Mouse (Mus musculus): Measurements from ENCODE around the gene Arhgap31. TPM values are rescaled to one million over a fixed set of nuclear protein-coding genes. Genes with fewer than 3 reads are reported as not detected.

Gene Arhgap31
- polyA plus RNA-seq, 1 experiment from 2014 or later = 19.9 TPM

- H3K36me3 ChIP-seq = peaks cover 49% of the 10 kb centered on the region
- H3K9me3 ChIP-seq = no peaks in the 10 kb centered on the region
- no peak overlapping the region for H3K27ac ChIP-seq
- ATAC-seq (ENCODE audit: borderline replicate concordance, extremely low read depth, low FRiP score, low TSS enrichment) = no peak
- 81% methylated on average over 12 of the region's 12 CpGs for WGBS
- H3K9ac ChIP-seq = no peak overlapping the region
- H3K27me3 ChIP-seq = no peaks in the 10 kb centered on the region
- no peak overlapping the region for H3K4me2 ChIP-seq
- no peaks in the 10 kb centered on the region for H3K4me1 ChIP-seq
- no peak overlapping the region for H3K4me3 ChIP-seq
These were observed 120.9 kb downstream of the Arhgap31 start for GRCm38 (mm10) chr16:38592026-38592678.

- Histone ChIP-seq H3K4me2 (no peak overlapping the region), H3K4me3 (no peak overlapping the region), H3K27ac (no peak overlapping the region), H3K9me3 (no peaks in the 10 kb centered on the region), H3K9ac (no peak overlapping the region), H3K4me1 (no peaks in the 10 kb centered on the region), H3K36me3 (peaks cover 55% of the 10 kb centered on the region), H3K27me3 (no peaks in the 10 kb centered on the region)
- WGBS = 61% methylated on average over 3 of the region's 3 CpGs
- no peak for ATAC-seq (ENCODE audit: borderline replicate concordance, extremely low read depth, low FRiP score, low TSS enrichment)
These were observed 121.6 kb downstream of the Arhgap31 start for GRCm38 (mm10) chr16:38591506-38591905.

- H3K27ac ChIP-seq = no peak overlapping the region
- H3K4me3 ChIP-seq = no peak overlapping the region
- H3K4me2 ChIP-seq = no peak overlapping the region
- no peaks in the 10 kb centered on the region for H3K4me1 ChIP-seq
- H3K27me3 ChIP-seq = no peaks in the 10 kb centered on the region
- peaks cover 84% of the 10 kb centered on the region for H3K36me3 ChIP-seq
- WGBS = 91% methylated on average over 4 of the region's 4 CpGs
- H3K9ac ChIP-seq = no peak overlapping the region
- ATAC-seq (ENCODE audit: borderline replicate concordance, extremely low read depth, low FRiP score, low TSS enrichment) = no peak
- H3K9me3 ChIP-seq = no peaks in the 10 kb centered on the region
These were observed 125.5 kb downstream of the Arhgap31 start for GRCm38 (mm10) chr16:38587572-38587971.

- Histone ChIP-seq H3K27me3 (no peaks in the 10 kb centered on the region), H3K27ac (no peak overlapping the region), H3K4me3 (no peak overlapping the region), H3K4me1 (no peaks in the 10 kb centered on the region), H3K4me2 (no peak overlapping the region), H3K9me3 (no peaks in the 10 kb centered on the region), H3K9ac (no peak overlapping the region), H3K36me3 (peaks cover 83% of the 10 kb centered on the region)
- WGBS = 85% methylated on average over 5 of the region's 5 CpGs
- no peak for ATAC-seq (ENCODE audit: borderline replicate concordance, extremely low read depth, low FRiP score, low TSS enrichment)
These were observed 125.9 kb downstream of the Arhgap31 start for GRCm38 (mm10) chr16:38587163-38587562.

- no peak overlapping the region for H3K4me3 ChIP-seq
- H3K9ac ChIP-seq = no peak overlapping the region
- H3K4me1 ChIP-seq = no peaks in the 10 kb centered on the region
- no peaks in the 10 kb centered on the region for H3K27me3 ChIP-seq
- no peak overlapping the region for H3K4me2 ChIP-seq
- 88% methylated on average over 5 of the region's 5 CpGs for WGBS
- H3K36me3 ChIP-seq = peaks cover 81% of the 10 kb centered on the region
- no peaks in the 10 kb centered on the region for H3K9me3 ChIP-seq
- H3K27ac ChIP-seq = no peak overlapping the region
- ATAC-seq (ENCODE audit: borderline replicate concordance, extremely low read depth, low FRiP score, low TSS enrichment) = no peak
These were observed 127.9 kb downstream of the Arhgap31 start for GRCm38 (mm10) chr16:38585186-38585585.

GRCm38 (mm10) chr16:38584761-38585160, 128.3 kb downstream of the Arhgap31 start:
- no peak overlapping the region for H3K4me2 ChIP-seq
- peaks cover 79% of the 10 kb centered on the region for H3K36me3 ChIP-seq
- H3K4me1 ChIP-seq = no peaks in the 10 kb centered on the region
- H3K27me3 ChIP-seq = no peaks in the 10 kb centered on the region
- no peak overlapping the region for H3K4me3 ChIP-seq
- H3K27ac ChIP-seq = no peak overlapping the region
- no peak overlapping the region for H3K9ac ChIP-seq
- no peak for ATAC-seq (ENCODE audit: borderline replicate concordance, extremely low read depth, low FRiP score, low TSS enrichment)
- WGBS = 87% methylated on average over 7 of the region's 7 CpGs
- H3K9me3 ChIP-seq = no peaks in the 10 kb centered on the region

GRCm38 (mm10) chr16:38571481-38571880, 141.6 kb downstream of the Arhgap31 start:
- Histone ChIP-seq H3K4me1 (no peaks in the 10 kb centered on the region), H3K27me3 (no peaks in the 10 kb centered on the region), H3K9me3 (no peaks in the 10 kb centered on the region), H3K4me2 (no peak overlapping the region), H3K36me3 (peaks cover 69% of the 10 kb centered on the region), H3K9ac (no peak overlapping the region), H3K4me3 (no peak overlapping the region), H3K27ac (no peak overlapping the region)
- WGBS = 97% methylated on average over 3 of the region's 3 CpGs
- ATAC-seq (ENCODE audit: borderline replicate concordance, extremely low read depth, low FRiP score, low TSS enrichment) = no peak

- 94% methylated on average over 5 of the region's 5 CpGs for WGBS
- no peak for ATAC-seq (ENCODE audit: borderline replicate concordance, extremely low read depth, low FRiP score, low TSS enrichment)
- H3K4me1 ChIP-seq = peaks cover 14% of the 10 kb centered on the region
- H3K4me3 ChIP-seq = no peak overlapping the region
- H3K36me3 ChIP-seq = peaks cover 65% of the 10 kb centered on the region
- H3K4me2 ChIP-seq = no peak overlapping the region
- no peaks in the 10 kb centered on the region for H3K9me3 ChIP-seq
- H3K9ac ChIP-seq = no peak overlapping the region
- H3K27ac ChIP-seq = no peak overlapping the region
- no peaks in the 10 kb centered on the region for H3K27me3 ChIP-seq
These were observed 144.9 kb downstream of the Arhgap31 start for GRCm38 (mm10) chr16:38568192-38568591.

GRCm38 (mm10) chr16:38563516-38563915, 149.6 kb downstream of the Arhgap31 start:
- peak overlapping the region; percentile 88 for H3K4me3 ChIP-seq
- H3K27me3 ChIP-seq = peaks cover 11% of the 10 kb centered on the region
- 27% methylated on average over 10 of the region's 10 CpGs for WGBS
- H3K27ac ChIP-seq = no peak overlapping the region
- peak overlapping the region; percentile 92 for H3K9ac ChIP-seq
- H3K9me3 ChIP-seq = no peaks in the 10 kb centered on the region
- H3K4me2 ChIP-seq = peak overlapping the region; percentile 66
- peaks cover 14% of the 10 kb centered on the region for H3K4me1 ChIP-seq
- no peak for ATAC-seq (ENCODE audit: borderline replicate concordance, extremely low read depth, low FRiP score, low TSS enrichment)
- H3K36me3 ChIP-seq = peaks cover 31% of the 10 kb centered on the region

GRCm38 (mm10) chr16:38562968-38563327, 150.1 kb downstream of the Arhgap31 start:
- ATAC-seq (ENCODE audit: borderline replicate concordance, extremely low read depth, low FRiP score, low TSS enrichment) = 0 out of 2 replicates have a peak, but pooled peaks have one; percentile 36
- 0% methylated on average over 25 of the region's 25 CpGs for WGBS
- Histone ChIP-seq H3K9me3 (no peaks in the 10 kb centered on the region), H3K36me3 (peaks cover 26% of the 10 kb centered on the region), H3K4me1 (peaks cover 14% of the 10 kb centered on the region), H3K9ac (peak overlapping the region; percentile 92), H3K4me2 (peak overlapping the region; percentile 66), H3K4me3 (peak overlapping the region; percentile 88), H3K27ac (peak overlapping the region; percentile 70), H3K27me3 (peaks cover 11% of the 10 kb centered on the region)

- ATAC-seq (ENCODE audit: borderline replicate concordance, extremely low read depth, low FRiP score, low TSS enrichment) = peak; percentile 96
- Histone ChIP-seq H3K9me3 (no peaks in the 10 kb centered on the region), H3K27me3 (peaks cover 11% of the 10 kb centered on the region), H3K9ac (peak overlapping the region; percentile 92), H3K36me3 (peaks cover 21% of the 10 kb centered on the region), H3K4me1 (peaks cover 14% of the 10 kb centered on the region), H3K27ac (peak overlapping the region; percentile 70), H3K4me2 (peak overlapping the region; percentile 66), H3K4me3 (peak overlapping the region; percentile 88)
- 6% methylated on average over 37 of the region's 37 CpGs for WGBS
These were observed 150.7 kb downstream of the Arhgap31 start for GRCm38 (mm10) chr16:38562131-38562967.

GRCm38 (mm10) chr16:38558221-38558748, 154.8 kb downstream of the Arhgap31 start, which contains the start of gene Tmem39a:
Gene Tmem39a (plus strand): TSS chr16:38558698.
- peaks cover 26% of the 10 kb centered on the region for H3K27me3 ChIP-seq
- no peaks in the 10 kb centered on the region for H3K9me3 ChIP-seq
- H3K27ac ChIP-seq = no peak within 1 kb of the TSS
- no peaks in the 10 kb centered on the region for H3K4me1 ChIP-seq
- no peak within 1 kb of the TSS for H3K4me2 ChIP-seq
- no peak for ATAC-seq (ENCODE audit: borderline replicate concordance, extremely low read depth, low FRiP score, low TSS enrichment)
- H3K9ac ChIP-seq = no peak within 1 kb of the TSS
- no peak within 1 kb of the TSS for H3K4me3 ChIP-seq
- WGBS = 80% methylated on average over 3 of the region's 3 CpGs
- H3K36me3 ChIP-seq = no peaks in the 10 kb centered on the region
